Mouse (Mus musculus) regulatory T cell (primary cell): ENCODE data around the gene Tas2r117.

Experiments
- in situ Hi-C: fragments of 300-600 bp; cut with MboI, MseI; formaldehyde crosslinking; loops from one replicate; pipeline ENCODE4 v1.15.1; 2025; ENCODE audit warnings: high pct_unique_total_duplicates

Gene Tas2r117

DNA sequence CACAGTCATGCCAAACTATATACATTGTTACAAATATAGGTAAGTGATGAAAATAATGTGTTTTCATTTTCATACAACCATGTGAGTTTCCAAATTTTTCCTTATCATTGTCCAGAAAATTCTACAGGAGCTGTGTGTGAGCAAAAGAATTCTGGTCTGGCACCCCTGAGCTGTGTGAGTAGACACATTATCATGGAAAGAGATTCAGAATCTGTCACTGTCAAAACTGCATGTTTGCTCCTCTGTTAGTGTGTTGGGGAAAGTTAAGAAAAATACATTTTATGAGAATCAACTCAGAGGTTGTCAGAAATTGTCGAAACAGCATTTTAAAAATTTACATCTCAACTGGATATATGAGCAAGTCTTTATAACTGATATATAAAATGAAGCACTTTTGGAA lies at the start of gene Tas2r117:
Tas2r117 (plus strand) TSS at position 301 of the 400 bp plus-strand sequence.
- in situ Hi-C loops, result no loop called here

DNA sequence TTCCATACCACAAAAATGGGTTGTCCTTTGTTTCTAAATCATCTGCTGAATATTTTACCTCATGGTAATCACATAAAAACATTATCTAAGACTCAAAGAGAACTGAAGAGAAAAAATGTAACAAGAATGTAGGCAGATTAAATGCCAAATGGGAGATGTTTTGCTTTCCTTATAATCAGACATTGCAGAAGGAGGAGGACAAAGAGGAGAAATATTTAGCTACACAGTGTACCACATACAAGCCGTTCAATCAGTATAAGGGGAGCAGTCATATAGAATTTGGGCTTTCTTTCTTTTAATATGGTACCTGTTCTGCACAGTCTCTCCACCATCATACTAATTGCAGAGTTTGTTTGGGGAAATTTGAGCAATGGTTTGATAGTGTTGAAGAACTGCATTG lies 48.2 kb upstream of the Tas2r117 start, which contains the start of gene Tas2r124:
Tas2r124 (plus strand) TSS at position 301 of the 400 bp plus-strand sequence.
- in situ Hi-C loops, result no loop called here

DNA sequence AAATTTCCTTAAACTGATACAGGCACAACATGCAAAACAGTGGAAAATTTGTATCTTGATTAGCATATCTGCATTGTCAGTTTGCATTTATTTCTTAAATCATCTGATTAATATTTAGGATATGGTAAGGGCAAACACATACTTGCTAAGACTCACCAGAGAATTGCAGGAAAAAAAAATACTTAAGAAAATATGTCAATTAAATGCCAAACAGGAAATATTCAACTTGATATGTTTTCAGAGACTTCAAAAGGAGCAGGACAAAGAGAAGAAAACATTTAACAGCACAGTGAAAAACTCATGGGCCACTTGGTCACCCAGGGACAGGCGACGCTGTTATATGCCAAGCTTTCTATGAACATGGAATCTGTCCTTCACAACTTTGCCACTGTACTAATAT lies 40.8 kb upstream of the Tas2r117 start, which contains the start of gene Tas2r102:
Tas2r102 (plus strand) TSS at position 301 of the 400 bp plus-strand sequence.
- in situ Hi-C loops, result no loop called here

- in situ Hi-C loops, result no loop called here
Measured at GRCm38 (mm10) chr6:132778062-132778461, 24.6 kb upstream of the Tas2r117 start, which contains the start of gene Tas2r136. TSS of gene Tas2r136 (minus strand) at chr6:132778162.

DNA sequence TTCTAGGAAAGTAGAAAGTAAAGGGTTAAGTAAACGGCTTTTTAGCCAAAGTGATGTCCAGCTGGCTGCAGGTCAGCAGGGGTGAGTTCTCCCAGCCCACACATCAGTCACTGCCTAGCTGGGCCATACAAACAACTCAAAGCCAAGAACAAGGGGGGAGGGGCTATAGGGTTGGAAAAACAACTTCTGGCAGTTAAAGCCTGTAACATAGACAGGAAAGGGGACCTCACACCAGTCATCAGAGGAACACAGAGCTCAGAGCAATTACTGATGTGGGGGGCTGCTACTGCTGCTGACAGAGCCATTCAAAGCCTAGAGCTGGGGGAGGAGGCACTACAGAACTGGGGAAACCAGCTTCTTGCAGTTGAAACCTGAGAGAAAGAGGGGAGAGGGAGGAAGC lies 7.2 kb upstream of the Tas2r117 start:
- in situ Hi-C loops, result no loop called here

DNA sequence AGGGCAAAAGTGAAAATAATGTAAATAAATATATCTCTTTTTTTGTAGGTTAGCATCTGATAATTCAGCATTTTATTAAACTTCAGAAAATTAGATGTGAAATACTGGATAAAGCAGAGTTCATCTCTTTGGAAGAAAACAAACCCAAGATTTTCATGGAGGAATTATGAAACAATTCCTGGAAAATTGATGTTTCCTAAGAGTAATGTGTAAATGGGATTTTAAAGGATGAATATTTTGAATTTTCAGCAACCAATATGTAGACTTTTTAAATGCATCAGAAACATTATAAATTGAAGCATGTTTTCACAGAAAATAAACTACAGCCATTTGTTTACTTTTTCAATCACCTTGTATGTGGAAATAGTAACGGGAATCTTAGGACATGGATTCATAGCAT lies 44.2 kb downstream of the Tas2r117 start, which contains the start of gene Tas2r123:
Tas2r123 (plus strand) TSS at position 301 of the 400 bp plus-strand sequence.
- in situ Hi-C loops, result no loop called here
